Mouse (Mus musculus): Measurements from ENCODE around the gene B3gnt9. TPM values are rescaled to one million over a fixed set of nuclear protein-coding genes. Genes with fewer than 3 reads are reported as not detected.

Gene B3gnt9
- total and polyA plus RNA-seq, 3 experiments, result 2.7 to 4.7 TPM; not detected in 1

- TF ChIP-seq BHLHE40 (IDR thresholded peaks at IDR 0.05; ENCODE audit: borderline replicate concordance, low read depth, low read length) (no peak), NELFE (IDR thresholded peaks at IDR 0.05; ENCODE audit: low read depth, low read length) (no peak), MYB (IDR thresholded peaks at IDR 0.05; ENCODE audit: low read depth, low read length) (no peak), ZC3H11A (IDR thresholded peaks at IDR 0.05; ENCODE audit: low read depth, low read length) (no peak), MYC (IDR thresholded peaks at IDR 0.05; ENCODE audit: low read depth, low read length) (no peak), MAZ (IDR thresholded peaks at IDR 0.05; ENCODE audit: low read depth, low read length) (no peak), UBTF (IDR thresholded peaks at IDR 0.05; ENCODE audit: borderline replicate concordance, insufficient read depth, low read depth, low read length) (no peak), CHD2 (IDR thresholded peaks at IDR 0.05; ENCODE audit: low read length) (no peak), POLR2AphosphoS2 (IDR thresholded peaks at IDR 0.05; ENCODE audit: low read length) (no peak), MEF2A (IDR thresholded peaks at IDR 0.05; ENCODE audit: extremely low read depth, insufficient replicate concordance, low read depth, low read length, poor library complexity, severe bottlenecking) (no peak), E2F4 (IDR thresholded peaks at IDR 0.05; ENCODE audit: borderline replicate concordance, low read depth, low read length) (no peak), ZNF384 (IDR thresholded peaks at IDR 0.05; ENCODE audit: low read depth, low read length) (no peak), TBP (IDR thresholded peaks at IDR 0.05; ENCODE audit: low read depth, low read length) (no peak), POLR2A (IDR thresholded peaks at IDR 0.05; ENCODE audit: control insufficient read depth in 1 of 2, insufficient read depth in 1 of 2, low read depth in 1 of 2, low read length in 2 of 2, poor library complexity in 1 of 2) (no peak), SIN3A (IDR thresholded peaks at IDR 0.05; ENCODE audit: low read length) (no peak)
- H3K9ac ChIP-seq (ENCODE audit: control insufficient read depth, low read depth, low read length, poor library complexity, severe bottlenecking), result no peak overlapping the region
- H3K9me3 ChIP-seq (replicated peaks; ENCODE audit: insufficient read depth, low read length), result no peaks in the 10 kb centered on the region
- H3K36me3 ChIP-seq (ENCODE audit: control insufficient read depth in 1 of 2, insufficient read depth in 2 of 2, low read length in 2 of 2), result peaks cover 8 to 37% of the 10 kb centered on the region in 2 experiments
- H3K27ac ChIP-seq (ENCODE audit: control insufficient read depth, low read depth, low read length), result peak overlapping the region; percentile 14; the same call in 1 of the 2 replicates
- H3K27me3 ChIP-seq (ENCODE audit: control insufficient read depth in 1 of 2, insufficient read depth in 2 of 2, low read length in 2 of 2), result no peaks in the 10 kb centered on the region
- peaks cover 22 to 27% of the 10 kb centered on the region in 2 experiments for H3K4me1 ChIP-seq (ENCODE audit: control insufficient read depth in 1 of 2, insufficient read depth in 2 of 2, low read length in 2 of 2)
- no peak for DNase-seq (ENCODE audit: low read depth, low spot score)
- no peaks in the 10 kb centered on the region; the same call in 1 of the 2 replicates for H3K79me2 ChIP-seq (ENCODE audit: control insufficient read depth, insufficient read depth, low read length, poor library complexity)
- no peak overlapping the region for H3K4me3 ChIP-seq (ENCODE audit: control insufficient read depth in 1 of 2, insufficient read depth in 1 of 2, low read depth in 2 of 2, low read length in 2 of 2)
These were observed 48.1 kb downstream of the B3gnt9 start for GRCm38 (mm10) chr8:105206766-105207275.

DNA sequence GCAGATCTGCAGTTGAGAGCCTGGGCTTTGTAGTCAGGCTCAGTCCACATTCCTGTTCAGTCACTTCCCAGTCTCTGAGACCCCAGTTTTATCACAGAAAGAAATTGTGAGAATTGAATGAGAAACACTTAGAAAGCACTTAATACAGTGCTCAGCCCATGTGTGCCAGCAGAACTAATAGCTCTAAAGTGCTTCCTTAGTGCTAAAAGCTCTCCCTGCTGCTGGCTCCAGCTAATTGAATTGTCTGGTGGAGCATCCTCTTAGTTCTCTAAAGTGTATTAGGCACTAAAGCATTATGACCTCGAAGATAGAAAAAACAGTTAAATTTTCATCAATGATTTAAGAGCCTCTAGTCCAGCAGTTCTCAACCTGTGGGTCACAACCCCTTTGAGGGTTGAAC is 49.2 kb downstream of the B3gnt9 start:
- H3K79me2 ChIP-seq (ENCODE audit: control insufficient read depth, insufficient read depth, low read length, poor library complexity), result no peaks in the 10 kb centered on the region; the same call in 1 of the 2 replicates
- no peak for TF ChIP-seq CHD1 (IDR thresholded peaks at IDR 0.05; ENCODE audit: low read depth, low read length)
- TF ChIP-seq E2F4 (IDR thresholded peaks at IDR 0.05; ENCODE audit: borderline replicate concordance, low read depth, low read length), result no peak
- no peak for TF ChIP-seq USF1 (IDR thresholded peaks at IDR 0.05; ENCODE audit: low read depth, low read length)
- no peak for TF ChIP-seq GABPA (IDR thresholded peaks at IDR 0.05; ENCODE audit: low read depth, low read length)
- TF ChIP-seq ZNF384 (IDR thresholded peaks at IDR 0.05; ENCODE audit: low read depth, low read length), result no peak
- TF ChIP-seq MAZ (IDR thresholded peaks at IDR 0.05; ENCODE audit: low read depth, low read length), result no peak
- no peak for TF ChIP-seq TAL1 (IDR thresholded peaks at IDR 0.05; ENCODE audit: low read length)
- TF ChIP-seq MYB (IDR thresholded peaks at IDR 0.05; ENCODE audit: low read depth, low read length), result no peak
- no peak for TF ChIP-seq NELFE (IDR thresholded peaks at IDR 0.05; ENCODE audit: low read depth, low read length)
- no peak for TF ChIP-seq POLR2AphosphoS2 (IDR thresholded peaks at IDR 0.05; ENCODE audit: low read length)
- H3K4me1 ChIP-seq (ENCODE audit: control insufficient read depth in 1 of 2, insufficient read depth in 2 of 2, low read length in 2 of 2), result peaks cover 22 to 27% of the 10 kb centered on the region in 2 experiments
- DNase-seq (ENCODE audit: low read depth, low spot score), result no peak
- no peaks in the 10 kb centered on the region for H3K9me3 ChIP-seq (replicated peaks; ENCODE audit: insufficient read depth, low read length)
- peaks cover 8 to 37% of the 10 kb centered on the region in 2 experiments for H3K36me3 ChIP-seq (ENCODE audit: control insufficient read depth in 1 of 2, insufficient read depth in 2 of 2, low read length in 2 of 2)
- H3K4me3 ChIP-seq (ENCODE audit: control insufficient read depth in 1 of 2, insufficient read depth in 1 of 2, low read depth in 2 of 2, low read length in 2 of 2), result no peak overlapping the region
- H3K9ac ChIP-seq (ENCODE audit: control insufficient read depth, low read depth, low read length, poor library complexity, severe bottlenecking), result no peak overlapping the region
- H3K27me3 ChIP-seq (ENCODE audit: control insufficient read depth in 1 of 2, insufficient read depth in 2 of 2, low read length in 2 of 2), result no peaks in the 10 kb centered on the region
- no peak overlapping the region for H3K27ac ChIP-seq (ENCODE audit: control insufficient read depth, low read depth, low read length)

Other genes with a start within 250 kb of the B3gnt9 start
- not detected in 2 replicates for gene Ces3a, start 206.6 kb downstream of the B3gnt9 start, total RNA-seq (2012; rRNA removed)
- not detected for gene Ces3a, start 206.6 kb downstream of the B3gnt9 start, polyA plus RNA-seq (2012; ENCODE audit: insufficient read depth in 1 of 2, insufficient read length in 2 of 2, low read depth in 1 of 2, low replicate concordance in 2 of 2, missing spikeins in 1 of 2)
- not detected in 2 replicates for gene Ces3b, start 171.4 kb downstream of the B3gnt9 start, total RNA-seq (2012; rRNA removed)
- not detected for gene Ces3b, start 171.4 kb downstream of the B3gnt9 start, polyA plus RNA-seq (2012; ENCODE audit: insufficient read depth in 1 of 2, insufficient read length in 2 of 2, low read depth in 1 of 2, low replicate concordance in 2 of 2, missing spikeins in 1 of 2)
- not detected in 2 replicates for gene Ces4a, start 123.4 kb downstream of the B3gnt9 start, total RNA-seq (2012; rRNA removed)
- not detected for gene Ces4a, start 123.4 kb downstream of the B3gnt9 start, polyA plus RNA-seq (2012; ENCODE audit: insufficient read depth in 1 of 2, insufficient read length in 2 of 2, low read depth in 1 of 2, low replicate concordance in 2 of 2, missing spikeins in 1 of 2)
- 32.5 and 40.6 TPM in 2 replicates for gene Cbfb, start 84.5 kb downstream of the B3gnt9 start, total RNA-seq (2012; rRNA removed)
- gene Cbfb, start 84.5 kb downstream of the B3gnt9 start, polyA plus RNA-seq (2012; ENCODE audit: insufficient read depth in 1 of 2, insufficient read length in 2 of 2, low read depth in 1 of 2, low replicate concordance in 2 of 2, missing spikeins in 1 of 2), result 10 to 100 TPM in 1 of 2 experiments, not detected in 1; 37.9 TPM
- gene D230025D16Rik, start 30.0 kb downstream of the B3gnt9 start, total RNA-seq (2012; rRNA removed), result 16.0 and 18.3 TPM in 2 replicates
- gene D230025D16Rik, start 30.0 kb downstream of the B3gnt9 start, polyA plus RNA-seq (2012; ENCODE audit: insufficient read depth in 1 of 2, insufficient read length in 2 of 2, low read depth in 1 of 2, low replicate concordance in 2 of 2, missing spikeins in 1 of 2), result 10 to 100 TPM in 1 of 2 experiments, not detected in 1; 22.4 TPM
- 29.0 and 31.0 TPM in 2 replicates for gene Tradd, start 9.5 kb upstream of the B3gnt9 start, total RNA-seq (2012; rRNA removed)
- 10 to 100 TPM in 1 of 2 experiments, not detected in 1; 33.5 TPM for gene Tradd, start 9.5 kb upstream of the B3gnt9 start, polyA plus RNA-seq (2012; ENCODE audit: insufficient read depth in 1 of 2, insufficient read length in 2 of 2, low read depth in 1 of 2, low replicate concordance in 2 of 2, missing spikeins in 1 of 2)
- gene Fbxl8, start 9.5 kb upstream of the B3gnt9 start, total RNA-seq (2012; rRNA removed), result 4.1 and 4.8 TPM in 2 replicates
- 1 to 10 TPM in 1 of 2 experiments, not detected in 1; 7.2 TPM for gene Fbxl8, start 9.5 kb upstream of the B3gnt9 start, polyA plus RNA-seq (2012; ENCODE audit: insufficient read depth in 1 of 2, insufficient read length in 2 of 2, low read depth in 1 of 2, low replicate concordance in 2 of 2, missing spikeins in 1 of 2)
- 1.4 and 1.7 TPM in 2 replicates for gene Hsf4, start 14.6 kb upstream of the B3gnt9 start, total RNA-seq (2012; rRNA removed)
- gene Hsf4, start 14.6 kb upstream of the B3gnt9 start, polyA plus RNA-seq (2012; ENCODE audit: insufficient read depth in 1 of 2, insufficient read length in 2 of 2, low read depth in 1 of 2, low replicate concordance in 2 of 2, missing spikeins in 1 of 2), result 1 to 10 TPM in 1 of 2 experiments, not detected in 1; 7.1 TPM
- 0.69 and 0.89 TPM in 2 replicates for gene Nol3, start 21.0 kb upstream of the B3gnt9 start, total RNA-seq (2012; rRNA removed)
- under 1 TPM in 1 of 2 experiments, not detected in 1; 0.63 TPM for gene Nol3, start 21.0 kb upstream of the B3gnt9 start, polyA plus RNA-seq (2012; ENCODE audit: insufficient read depth in 1 of 2, insufficient read length in 2 of 2, low read depth in 1 of 2, low replicate concordance in 2 of 2, missing spikeins in 1 of 2)
- 5.6 and 8.2 TPM in 2 replicates for gene 4931428F04Rik, start 34.7 kb upstream of the B3gnt9 start, total RNA-seq (2012; rRNA removed)
- 10 to 100 TPM in 1 of 2 experiments, not detected in 1; 13.0 TPM for gene 4931428F04Rik, start 34.7 kb upstream of the B3gnt9 start, polyA plus RNA-seq (2012; ENCODE audit: insufficient read depth in 1 of 2, insufficient read length in 2 of 2, low read depth in 1 of 2, low replicate concordance in 2 of 2, missing spikeins in 1 of 2)
- 0.56 and 0.69 TPM in 2 replicates for gene Exoc3l, start 40.9 kb upstream of the B3gnt9 start, total RNA-seq (2012; rRNA removed)
- gene Exoc3l, start 40.9 kb upstream of the B3gnt9 start, polyA plus RNA-seq (2012; ENCODE audit: insufficient read depth in 1 of 2, insufficient read length in 2 of 2, low read depth in 1 of 2, low replicate concordance in 2 of 2, missing spikeins in 1 of 2), result 1 to 10 TPM in 1 of 2 experiments, not detected in 1; 2.0 TPM
- gene E2f4, start 42.5 kb upstream of the B3gnt9 start, total RNA-seq (2012; rRNA removed), result 95.9 and 98.5 TPM in 2 replicates
- 100 to 1,000 TPM in 1 of 2 experiments, 10 to 100 TPM in 1; 97.9 to 313 TPM for gene E2f4, start 42.5 kb upstream of the B3gnt9 start, polyA plus RNA-seq (2012; ENCODE audit: insufficient read depth in 1 of 2, insufficient read length in 2 of 2, low read depth in 1 of 2, low replicate concordance in 2 of 2, missing spikeins in 1 of 2)
- 1.0 and 1.3 TPM in 2 replicates for gene Elmo3, start 50.4 kb upstream of the B3gnt9 start, total RNA-seq (2012; rRNA removed)
- 1 to 10 TPM in 1 of 2 experiments, not detected in 1; 2.9 TPM for gene Elmo3, start 50.4 kb upstream of the B3gnt9 start, polyA plus RNA-seq (2012; ENCODE audit: insufficient read depth in 1 of 2, insufficient read length in 2 of 2, low read depth in 1 of 2, low replicate concordance in 2 of 2, missing spikeins in 1 of 2)
- gene Lrrc29, start 71.1 kb upstream of the B3gnt9 start, total RNA-seq (2012; rRNA removed), result 2.6 and 3.2 TPM in 2 replicates
- 1 to 10 TPM in 1 of 2 experiments, not detected in 1; 6.1 TPM for gene Lrrc29, start 71.1 kb upstream of the B3gnt9 start, polyA plus RNA-seq (2012; ENCODE audit: insufficient read depth in 1 of 2, insufficient read length in 2 of 2, low read depth in 1 of 2, low replicate concordance in 2 of 2, missing spikeins in 1 of 2)
- 123 and 149 TPM in 2 replicates for gene Tmem208, start 71.2 kb upstream of the B3gnt9 start, total RNA-seq (2012; rRNA removed)
- 10 to 100 TPM in 1 of 2 experiments, not detected in 1; 94.5 TPM for gene Tmem208, start 71.2 kb upstream of the B3gnt9 start, polyA plus RNA-seq (2012; ENCODE audit: insufficient read depth in 1 of 2, insufficient read length in 2 of 2, low read depth in 1 of 2, low replicate concordance in 2 of 2, missing spikeins in 1 of 2)
- gene Fhod1, start 92.8 kb upstream of the B3gnt9 start, total RNA-seq (2012; rRNA removed), result 2.5 and 2.8 TPM in 2 replicates
- gene Fhod1, start 92.8 kb upstream of the B3gnt9 start, polyA plus RNA-seq (2012; ENCODE audit: insufficient read depth in 1 of 2, insufficient read length in 2 of 2, low read depth in 1 of 2, low replicate concordance in 2 of 2, missing spikeins in 1 of 2), result 10 to 100 TPM in 1 of 2 experiments, not detected in 1; 10.9 TPM
- gene Slc9a5, start 93.7 kb upstream of the B3gnt9 start, total RNA-seq (2012; rRNA removed), result 0.12 and 0.20 TPM in 2 replicates
- 1 to 10 TPM in 1 of 2 experiments, not detected in 1; 1.9 TPM for gene Slc9a5, start 93.7 kb upstream of the B3gnt9 start, polyA plus RNA-seq (2012; ENCODE audit: insufficient read depth in 1 of 2, insufficient read length in 2 of 2, low read depth in 1 of 2, low replicate concordance in 2 of 2, missing spikeins in 1 of 2)
- not detected in 2 replicates for gene Plekhg4, start 118.1 kb upstream of the B3gnt9 start, total RNA-seq (2012; rRNA removed)
- gene Plekhg4, start 118.1 kb upstream of the B3gnt9 start, polyA plus RNA-seq (2012; ENCODE audit: insufficient read depth in 1 of 2, insufficient read length in 2 of 2, low read depth in 1 of 2, low replicate concordance in 2 of 2, missing spikeins in 1 of 2), result under 1 TPM in 1 of 2 experiments, not detected in 1; 0.10 TPM
- not detected in 2 replicates for gene Kctd19, start 158.3 kb upstream of the B3gnt9 start, total RNA-seq (2012; rRNA removed)
- not detected for gene Kctd19, start 158.3 kb upstream of the B3gnt9 start, polyA plus RNA-seq (2012; ENCODE audit: insufficient read depth in 1 of 2, insufficient read length in 2 of 2, low read depth in 1 of 2, low replicate concordance in 2 of 2, missing spikeins in 1 of 2)
- not detected in 2 replicates for gene Lrrc36, start 158.4 kb upstream of the B3gnt9 start, total RNA-seq (2012; rRNA removed)
- under 1 TPM in 1 of 2 experiments, not detected in 1; 0.06 TPM for gene Lrrc36, start 158.4 kb upstream of the B3gnt9 start, polyA plus RNA-seq (2012; ENCODE audit: insufficient read depth in 1 of 2, insufficient read length in 2 of 2, low read depth in 1 of 2, low replicate concordance in 2 of 2, missing spikeins in 1 of 2)
- gene Tppp3, start 216.4 kb upstream of the B3gnt9 start, total RNA-seq (2012; rRNA removed), result 0.42 and 0.81 TPM in 2 replicates
- 1 to 10 TPM in 1 of 2 experiments, not detected in 1; 1.7 TPM for gene Tppp3, start 216.4 kb upstream of the B3gnt9 start, polyA plus RNA-seq (2012; ENCODE audit: insufficient read depth in 1 of 2, insufficient read length in 2 of 2, low read depth in 1 of 2, low replicate concordance in 2 of 2, missing spikeins in 1 of 2)
- gene Zdhhc1, start 241.7 kb upstream of the B3gnt9 start, total RNA-seq (2012; rRNA removed), result 4.7 and 4.9 TPM in 2 replicates
- 10 to 100 TPM in 1 of 2 experiments, not detected in 1; 11.5 TPM for gene Zdhhc1, start 241.7 kb upstream of the B3gnt9 start, polyA plus RNA-seq (2012; ENCODE audit: insufficient read depth in 1 of 2, insufficient read length in 2 of 2, low read depth in 1 of 2, low replicate concordance in 2 of 2, missing spikeins in 1 of 2)

Data from MEL (cell line).